Mouse (Mus musculus) neural tube, embryonic 10.5 days (tissue): Measurements from ENCODE around the gene Sh3pxd2a.
"Not testable (repeated sequence)": the region's sequence is repeated elsewhere in the genome, so short reads cannot be mapped to it uniquely, and the experiment has no call there.

Experiments used
- DNase-seq: peaks from one replicate; pipeline ENCODE4 v3.0.0-alpha.2; 2017; ENCODE audit warnings: low spot score; ENCODE audit errors: extremely low spot score

Gene Sh3pxd2a

DNA sequence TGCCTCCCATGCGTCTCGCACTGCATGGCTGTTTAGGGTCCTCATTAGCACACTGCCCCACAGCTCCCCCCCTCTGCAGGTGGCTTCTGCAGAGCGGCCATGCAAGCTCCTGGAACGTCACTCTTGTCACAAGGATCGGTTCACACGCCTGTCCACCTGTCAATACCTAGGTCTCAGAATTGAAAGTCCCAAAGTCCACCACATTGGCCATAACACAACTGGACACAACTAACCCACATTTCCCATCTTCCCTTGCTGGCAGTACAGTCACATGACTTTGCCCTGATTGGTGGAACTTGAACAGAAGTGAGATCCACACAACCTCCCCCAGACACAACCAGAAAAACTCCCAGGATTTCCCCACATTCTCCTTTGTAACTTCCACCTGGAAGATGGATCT, 53.9 kb downstream of the Sh3pxd2a start:
- no peak for DNase-seq

DNA sequence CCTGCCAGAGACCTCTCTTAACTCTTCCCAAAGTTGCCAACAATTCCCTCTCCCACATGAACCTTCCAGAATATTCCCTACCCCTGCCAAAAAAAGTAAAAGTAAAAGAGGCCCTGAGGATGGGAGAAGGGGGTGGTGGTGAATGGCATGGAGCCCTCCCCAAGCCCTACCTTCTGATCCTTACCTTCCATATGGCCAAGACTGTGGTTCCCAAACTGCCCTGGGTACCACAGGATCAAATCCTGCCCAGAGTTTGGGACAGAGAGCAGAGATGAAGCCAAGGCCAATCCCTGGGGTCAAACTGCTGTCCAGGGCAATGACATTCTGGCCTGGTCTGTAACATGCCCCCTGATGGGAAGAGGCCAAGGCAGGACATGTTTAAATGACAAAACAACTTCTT, 55.1 kb downstream of the Sh3pxd2a start:
- DNase-seq, result no peak

DNA sequence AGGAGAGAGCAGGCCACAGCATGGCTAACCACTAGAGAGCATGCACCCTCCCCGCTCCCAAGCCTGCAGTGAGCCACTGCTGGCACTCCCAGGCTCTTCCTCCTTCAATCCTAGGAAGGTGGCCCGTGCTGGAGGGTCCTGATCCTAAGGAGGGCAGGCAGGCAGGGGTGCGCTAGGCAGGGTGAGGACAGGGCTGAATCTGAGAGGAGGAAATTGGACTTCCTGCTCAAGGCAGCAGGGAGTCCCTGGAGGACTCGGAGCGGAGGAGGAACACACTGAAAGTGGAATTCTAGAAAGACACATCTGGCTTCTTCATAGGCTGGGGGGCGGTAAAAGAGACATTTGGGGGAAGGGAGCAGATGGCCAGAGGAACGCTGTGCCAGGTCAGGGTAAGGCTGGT, 55.5 kb downstream of the Sh3pxd2a start:
- DNase-seq, result no peak

DNA sequence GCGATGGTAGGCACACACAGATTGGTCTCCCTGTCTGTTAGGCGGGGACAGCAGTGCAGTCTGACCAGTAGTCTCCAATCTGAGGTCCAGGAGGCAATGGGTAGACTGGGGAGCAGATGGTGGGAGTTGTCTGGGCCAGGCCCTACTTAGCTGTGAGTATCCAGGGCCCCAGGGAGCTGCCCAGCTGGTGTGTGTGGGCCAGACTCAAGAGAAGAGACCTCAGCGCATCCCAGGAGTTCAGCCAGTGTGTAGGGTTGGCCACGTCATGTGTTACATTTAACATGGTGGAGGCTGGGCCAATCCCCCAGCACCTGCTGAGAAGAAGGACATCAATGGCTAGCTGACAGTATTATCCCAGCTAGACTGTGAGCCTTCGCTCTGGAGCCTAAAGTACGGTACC, 56.9 kb downstream of the Sh3pxd2a start:
- DNase-seq, result no peak

DNA sequence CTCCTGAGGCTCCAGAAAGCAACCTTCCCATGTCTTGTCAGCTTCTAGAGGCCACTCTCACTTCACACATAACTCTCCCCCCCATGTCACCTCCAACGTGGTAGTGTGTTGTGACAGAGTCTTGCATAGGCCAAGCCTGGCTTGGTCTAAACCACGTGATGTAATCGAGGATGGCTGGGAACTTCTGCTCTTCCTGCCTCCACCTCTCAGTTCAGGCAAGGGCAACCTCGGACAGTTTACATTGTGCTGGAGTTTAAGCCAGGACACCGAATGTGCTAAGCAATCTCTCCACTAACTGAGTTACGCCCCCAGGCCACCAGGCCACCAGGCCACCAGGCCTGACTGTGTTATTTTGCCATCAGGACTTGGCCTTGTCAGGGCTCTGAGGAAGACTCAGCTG, 57.7 kb downstream of the Sh3pxd2a start:
- no peak for DNase-seq

DNA sequence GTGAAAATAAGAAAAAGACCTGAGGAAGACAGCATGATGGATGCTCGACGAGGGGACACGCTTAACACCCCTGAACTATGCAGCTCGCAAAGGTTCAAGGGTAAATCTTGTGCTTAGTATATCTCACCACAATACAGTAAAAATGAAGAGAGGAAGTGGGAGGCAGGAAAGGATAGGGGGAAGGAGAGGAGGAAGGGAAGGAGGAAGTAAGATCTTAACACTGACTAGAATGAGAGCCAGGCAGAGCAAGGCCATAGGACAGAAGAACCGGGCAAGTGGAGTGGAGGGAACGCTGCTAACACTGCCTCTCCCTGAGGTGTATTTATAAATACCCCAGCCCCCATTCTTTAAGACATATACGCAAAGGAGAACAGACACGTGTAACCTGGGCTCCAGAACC, 58.7 kb downstream of the Sh3pxd2a start:
- DNase-seq, result no peak

DNA sequence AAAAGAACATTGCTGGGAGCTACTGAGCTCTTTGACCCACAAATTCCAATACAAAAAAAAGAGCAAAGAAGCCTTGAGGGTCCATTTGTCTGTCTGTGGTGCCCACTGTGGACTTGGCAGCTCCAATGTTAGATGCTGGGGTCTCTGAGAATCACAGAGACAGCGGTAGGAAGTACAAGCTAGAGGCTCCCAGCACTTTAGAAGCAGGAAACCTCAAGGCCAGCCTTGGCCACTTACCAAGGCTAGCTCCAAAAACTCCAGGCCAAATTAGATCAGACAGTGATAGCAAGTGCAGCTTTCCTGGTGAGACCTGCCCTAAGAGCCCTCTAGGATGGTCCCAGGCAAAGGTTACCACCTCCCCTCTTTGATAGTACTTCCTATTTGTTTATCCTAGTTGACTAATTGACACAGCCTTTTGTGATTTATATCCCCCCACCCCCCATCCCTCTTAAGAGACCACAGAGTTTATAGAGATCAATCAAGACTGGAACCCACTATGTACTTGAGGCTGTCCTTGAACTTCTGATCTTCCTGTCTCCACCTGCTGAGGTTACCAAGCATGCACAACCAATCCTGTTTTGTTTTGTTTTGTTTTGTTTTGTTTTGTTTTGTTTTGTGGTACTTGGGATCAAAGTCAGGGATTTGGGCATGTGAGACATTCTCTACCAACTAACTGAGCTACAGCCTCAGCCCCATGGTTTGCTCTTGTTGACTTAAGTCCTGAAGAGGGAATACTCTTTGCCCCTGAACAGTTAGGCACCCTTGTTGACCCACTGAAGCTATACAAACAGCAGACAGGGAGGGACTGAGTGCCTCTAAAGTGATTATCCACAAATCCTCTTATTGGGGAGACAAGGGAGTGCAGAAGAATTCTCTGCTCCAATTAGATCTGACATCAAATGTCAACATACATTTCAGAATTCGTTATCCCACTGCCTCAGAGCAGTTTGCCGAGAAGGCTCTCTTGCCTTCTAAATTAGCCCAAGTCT, 60.5 kb downstream of the Sh3pxd2a start:
- no peak for DNase-seq

DNA sequence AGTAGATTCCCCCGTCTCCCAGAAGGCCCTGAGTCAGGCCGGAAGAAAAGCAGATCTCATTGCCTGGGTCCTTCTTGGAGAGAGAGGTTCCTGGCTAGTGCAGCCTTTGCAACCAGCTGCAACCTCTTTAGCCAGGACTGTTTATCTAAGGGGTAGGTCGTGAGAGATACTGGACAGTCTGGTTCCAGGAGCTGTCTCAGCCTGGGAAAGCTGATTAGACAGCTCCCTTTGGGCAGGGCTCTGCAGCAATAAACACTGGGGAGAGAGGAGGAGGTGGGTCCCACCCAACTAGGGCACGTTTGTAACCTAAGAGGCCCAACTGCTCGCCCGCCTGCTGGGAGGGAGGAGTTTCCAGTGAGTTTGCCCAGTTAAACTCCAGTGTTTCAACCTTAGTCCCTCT, 61.2 kb downstream of the Sh3pxd2a start:
- no peak for DNase-seq

DNA sequence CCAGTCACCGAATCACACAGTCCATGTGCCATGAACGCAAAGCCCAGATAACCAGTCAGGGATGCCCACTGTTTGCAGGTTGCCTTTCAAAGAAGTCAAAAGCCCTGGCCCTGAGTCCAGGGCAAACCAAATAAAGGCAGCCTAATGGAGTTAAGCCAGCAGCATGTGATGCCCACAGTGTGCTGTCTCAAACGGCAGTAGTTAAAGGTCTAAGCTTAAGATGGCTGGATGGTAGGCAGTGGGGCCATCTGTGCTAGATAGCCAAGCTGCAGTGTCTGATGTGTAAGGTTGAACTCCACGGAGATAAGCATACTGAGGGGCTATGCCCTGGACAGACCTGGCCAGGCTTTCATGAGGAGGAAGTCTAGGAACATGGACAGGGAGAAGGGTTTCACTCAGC, 61.7 kb downstream of the Sh3pxd2a start:
- DNase-seq, result no peak

DNA sequence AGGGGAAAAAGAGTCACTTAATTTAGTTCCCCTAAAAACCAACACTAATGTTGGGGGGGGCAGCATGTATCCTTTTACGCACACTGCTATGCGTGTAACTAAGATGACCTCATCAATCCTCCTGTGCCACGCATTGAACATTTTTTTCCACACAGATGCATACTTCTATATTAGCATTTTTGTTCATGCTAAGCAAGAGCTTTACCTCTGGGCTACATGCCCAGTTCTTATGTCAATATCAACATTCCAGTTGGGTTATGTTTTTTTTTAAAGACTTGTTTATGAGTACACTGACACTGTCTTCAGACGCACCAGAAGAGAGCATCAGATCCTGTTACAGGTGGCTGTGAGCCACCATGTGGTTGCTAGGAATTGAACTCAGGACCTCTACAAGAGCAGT, 64.5 kb downstream of the Sh3pxd2a start:
- DNase-seq, result no peak

DNA sequence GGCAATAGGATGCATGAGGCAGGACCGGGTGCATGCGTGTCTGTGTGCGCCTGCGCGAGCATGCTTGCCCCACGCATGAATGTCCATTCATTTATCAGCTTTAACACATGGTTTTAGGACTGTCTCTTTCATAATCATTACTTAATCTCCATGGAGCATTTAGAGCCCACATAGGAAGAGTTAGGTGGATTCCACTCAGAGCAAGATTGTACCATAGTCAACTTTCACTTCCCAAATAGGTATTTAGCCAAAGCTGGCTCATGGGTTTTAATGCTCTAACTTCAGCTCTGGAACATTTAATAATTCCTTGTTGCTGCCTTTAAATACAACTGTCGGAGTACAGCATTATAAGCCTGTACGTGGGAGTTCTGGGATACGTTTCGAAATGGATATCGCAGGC, 65.2 kb downstream of the Sh3pxd2a start:
- DNase-seq, result no peak

DNA sequence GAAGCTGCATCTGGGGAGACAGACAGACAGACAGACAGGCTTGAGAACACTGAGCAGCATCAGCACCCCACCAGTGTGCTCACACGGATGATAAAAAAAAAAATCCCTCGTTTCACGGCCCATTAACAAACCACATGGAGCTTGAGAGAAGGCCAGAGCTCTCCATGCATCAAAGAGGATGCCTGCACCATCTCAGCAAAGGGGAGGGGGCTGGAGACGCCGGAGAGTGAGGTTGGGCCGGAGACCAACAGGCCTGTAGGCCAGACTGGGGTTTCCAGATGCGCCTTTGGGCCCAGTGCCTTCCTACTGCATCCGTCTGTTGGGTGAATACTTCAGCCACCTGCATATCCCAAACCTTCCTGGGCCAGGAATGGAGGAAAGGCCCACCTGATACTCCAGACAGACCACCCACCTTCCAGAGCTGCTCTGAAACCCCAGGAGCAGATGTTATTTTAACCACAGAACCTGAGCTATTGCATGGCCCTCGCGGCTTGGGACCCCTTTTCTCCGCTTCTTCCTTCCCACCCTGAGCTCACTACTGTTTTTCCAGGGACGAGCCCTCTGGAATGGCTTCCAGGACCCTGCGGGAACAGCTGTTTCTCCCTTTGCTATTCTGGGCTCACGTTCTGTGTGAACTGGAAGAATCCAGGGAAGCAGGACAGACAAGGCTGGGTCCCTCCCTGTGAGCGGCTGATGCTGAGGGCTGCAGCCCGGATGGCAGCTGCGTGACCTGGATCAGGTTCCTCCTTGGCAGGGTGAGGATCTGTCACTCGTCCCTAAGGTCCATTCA, 66.1 kb downstream of the Sh3pxd2a start:
- DNase-seq, result peak; percentile 34

DNA sequence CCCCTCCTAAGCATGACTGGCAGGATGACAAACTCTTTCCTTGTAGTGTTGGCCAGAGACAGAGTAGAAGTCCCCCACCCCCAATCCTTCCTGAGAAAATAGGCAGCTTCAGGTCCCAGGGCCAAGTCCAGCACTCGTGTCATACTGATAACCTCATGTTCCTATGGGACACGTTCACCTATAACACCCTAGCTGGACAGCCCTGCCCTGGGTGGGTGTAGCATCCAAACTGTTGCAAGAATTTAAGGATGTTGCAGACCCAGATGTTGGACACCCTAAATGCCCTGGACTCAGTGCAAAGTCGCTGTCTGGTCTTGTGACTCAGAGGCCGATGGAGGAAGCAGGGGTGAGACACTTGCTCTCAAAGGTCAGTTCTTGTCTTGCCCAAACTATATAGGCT, 68.9 kb downstream of the Sh3pxd2a start:
- no peak for DNase-seq

DNA sequence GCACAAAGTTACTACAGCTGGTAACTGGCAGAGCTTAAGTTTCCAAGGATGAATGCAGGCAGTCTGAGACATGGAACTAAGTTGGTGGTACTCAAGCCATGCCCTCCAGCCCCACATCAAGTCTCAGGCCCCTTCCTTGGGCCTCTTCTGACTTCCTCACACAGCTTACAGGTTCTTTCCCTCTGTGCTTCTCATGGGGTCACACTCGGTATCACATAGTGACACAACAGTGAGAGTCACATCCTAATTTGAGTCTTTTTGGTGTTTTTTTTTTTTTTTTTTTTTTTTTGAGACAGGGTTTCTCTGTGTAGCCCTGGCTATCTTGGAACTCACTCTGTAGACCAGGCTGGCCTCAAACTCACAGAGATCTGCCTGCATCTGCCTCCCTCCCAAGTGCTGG, 69.4 kb downstream of the Sh3pxd2a start:
- DNase-seq, result not testable (repeated sequence)

DNA sequence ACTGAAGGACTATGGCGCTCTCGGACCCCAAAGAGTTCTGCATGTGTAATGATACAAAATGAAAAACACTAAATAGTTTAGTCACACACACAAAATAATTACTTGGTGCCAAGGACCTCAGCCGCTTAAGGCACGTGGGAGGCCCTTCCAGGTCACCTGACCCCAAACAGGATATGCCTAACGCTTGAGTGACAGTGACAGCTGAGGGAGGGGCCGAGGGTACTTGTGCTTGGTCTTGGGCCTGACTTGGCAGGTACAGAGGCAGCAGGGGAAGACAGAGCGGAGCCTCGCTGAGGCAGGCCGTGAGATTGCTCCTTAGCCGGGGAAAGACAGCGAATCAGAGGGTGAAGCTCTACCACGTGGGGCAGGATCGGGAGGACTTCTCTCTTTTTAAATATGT, 73.3 kb downstream of the Sh3pxd2a start:
- DNase-seq, result no peak

DNA sequence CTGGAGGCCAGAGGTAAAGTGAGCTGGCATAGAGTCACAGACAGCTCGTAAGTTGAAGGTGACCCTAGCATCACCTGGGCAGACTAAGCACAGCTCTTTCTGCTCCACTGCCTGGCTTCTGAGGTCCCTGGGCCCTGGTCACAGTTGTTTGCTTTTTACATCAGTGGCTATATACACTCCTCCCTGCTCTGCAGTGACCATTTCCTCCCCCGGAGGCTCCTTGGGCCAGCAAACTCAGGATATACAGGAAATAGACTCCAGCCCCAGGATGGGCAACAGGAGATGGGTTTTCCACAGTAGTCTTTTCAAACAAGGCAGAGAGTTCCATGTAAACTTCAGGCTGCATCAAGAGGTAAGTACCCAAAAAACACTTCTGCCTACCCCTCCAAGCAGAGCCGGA, 76.3 kb downstream of the Sh3pxd2a start:
- no peak for DNase-seq

DNA sequence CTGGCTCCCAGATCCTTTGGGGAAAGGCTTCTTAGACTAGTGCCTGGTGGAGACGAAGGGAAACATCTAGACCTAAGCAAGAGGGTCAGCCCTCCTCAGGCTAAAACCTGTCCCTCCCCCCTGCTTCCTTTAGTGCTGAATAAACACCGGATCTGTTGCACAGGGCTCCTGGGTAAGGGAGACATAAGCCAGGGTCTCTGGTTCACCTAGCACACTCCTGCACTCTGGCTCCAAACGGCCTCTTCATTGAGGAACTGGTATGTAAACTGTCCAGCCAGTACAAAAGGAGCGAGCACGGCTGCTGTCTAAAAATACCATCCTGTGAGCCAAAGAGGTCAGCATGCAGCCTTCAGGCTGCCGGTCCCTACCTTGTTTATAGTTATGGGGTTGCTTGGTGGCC, 76.8 kb downstream of the Sh3pxd2a start:
- no peak for DNase-seq

DNA sequence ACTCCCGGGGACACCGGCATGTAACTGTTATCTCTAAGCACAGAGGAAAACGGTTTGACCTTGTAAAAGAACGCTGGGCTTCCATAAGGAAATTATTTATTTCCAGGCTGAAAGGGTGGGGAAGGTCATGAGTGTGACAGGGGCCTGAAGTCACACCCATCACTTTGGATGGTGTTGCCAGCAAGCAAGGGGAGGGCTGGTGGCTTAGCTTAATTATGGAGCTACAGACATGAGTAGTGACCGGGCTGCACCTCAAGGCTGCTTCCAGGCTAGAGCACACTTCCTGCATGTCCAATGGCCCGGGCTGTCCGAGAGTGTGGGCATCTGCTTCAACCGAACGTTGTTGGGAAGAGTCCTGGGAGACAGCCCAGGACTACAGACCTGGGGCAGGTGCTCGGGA, 78.2 kb downstream of the Sh3pxd2a start:
- no peak for DNase-seq

DNA sequence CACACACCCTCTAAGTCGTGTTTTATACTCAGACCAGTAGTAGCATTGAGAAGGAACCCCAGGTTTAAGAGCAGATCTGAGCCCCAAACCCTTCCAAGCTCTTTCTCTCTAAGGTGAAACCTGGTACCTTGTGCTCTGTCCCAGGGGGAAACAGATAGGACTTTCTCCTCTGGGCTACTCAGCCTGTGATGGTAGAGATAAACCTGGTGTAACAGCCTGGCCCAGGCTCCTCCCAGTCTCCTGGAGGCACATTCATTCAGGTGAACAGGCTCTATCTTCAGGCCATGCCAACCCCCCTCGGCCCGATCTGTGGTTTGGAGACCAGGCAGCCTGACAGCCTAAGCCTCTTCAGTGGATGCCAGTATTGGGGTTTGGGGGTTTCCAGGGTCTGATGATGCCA, 79.6 kb downstream of the Sh3pxd2a start:
- DNase-seq, result no peak

DNA sequence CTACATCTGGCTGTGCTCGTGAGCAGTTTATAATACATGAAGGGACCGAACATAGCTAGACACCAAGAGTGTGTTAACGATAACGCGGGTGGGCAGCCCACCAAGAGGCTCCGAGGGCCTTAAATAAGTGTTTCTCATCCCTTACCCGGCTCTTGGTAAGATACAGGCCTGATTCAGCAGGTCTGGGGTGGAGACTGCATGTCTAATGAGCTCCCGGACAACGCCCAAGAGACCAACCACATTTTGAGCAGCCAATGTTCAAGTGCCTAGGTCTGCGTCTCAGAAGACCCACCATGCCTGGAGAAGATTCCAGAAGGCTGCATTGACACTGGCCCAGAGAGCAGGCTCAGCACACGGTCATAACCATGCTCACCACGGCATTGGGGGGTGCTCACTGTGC, 80.2 kb downstream of the Sh3pxd2a start:
- DNase-seq, result no peak

DNA sequence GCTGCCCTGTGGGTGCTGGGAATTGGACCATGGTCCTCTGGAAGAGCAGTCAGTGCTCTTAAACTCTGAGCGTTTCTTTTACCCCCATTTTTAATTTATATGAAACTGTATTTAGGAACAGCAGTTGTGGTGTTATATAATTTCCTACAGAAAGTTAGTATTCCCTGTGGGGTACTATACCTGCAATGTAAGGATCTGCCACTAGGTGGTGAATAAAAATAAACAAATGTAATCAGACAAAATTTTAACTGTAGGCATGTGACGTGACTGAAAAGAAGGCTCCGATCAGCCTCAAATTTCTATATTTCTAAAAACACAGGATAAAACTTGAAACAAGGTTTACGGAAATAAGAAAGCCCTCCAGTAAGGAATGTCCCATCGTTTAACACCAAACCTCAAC, 81.9 kb downstream of the Sh3pxd2a start:
- no peak for DNase-seq

DNA sequence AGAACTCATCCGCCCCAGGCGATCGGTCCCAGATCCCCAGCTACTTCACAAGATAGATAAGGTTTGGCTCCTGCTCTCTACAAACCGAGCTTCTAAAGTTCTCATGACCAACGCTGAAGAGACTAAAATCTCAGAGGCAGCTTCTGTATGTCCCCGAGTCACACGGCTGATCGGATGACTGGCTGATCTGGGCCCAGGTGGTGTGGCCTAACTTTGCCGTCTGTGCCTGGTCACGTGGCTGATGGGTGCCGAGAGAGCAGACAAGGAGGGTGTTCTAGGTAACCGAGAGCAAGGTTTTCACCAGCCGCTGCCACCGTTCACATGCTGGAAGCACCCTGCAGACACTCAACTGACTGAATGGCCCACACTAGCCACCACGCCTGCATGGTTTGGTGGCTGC, 83.2 kb downstream of the Sh3pxd2a start:
- no peak for DNase-seq

DNA sequence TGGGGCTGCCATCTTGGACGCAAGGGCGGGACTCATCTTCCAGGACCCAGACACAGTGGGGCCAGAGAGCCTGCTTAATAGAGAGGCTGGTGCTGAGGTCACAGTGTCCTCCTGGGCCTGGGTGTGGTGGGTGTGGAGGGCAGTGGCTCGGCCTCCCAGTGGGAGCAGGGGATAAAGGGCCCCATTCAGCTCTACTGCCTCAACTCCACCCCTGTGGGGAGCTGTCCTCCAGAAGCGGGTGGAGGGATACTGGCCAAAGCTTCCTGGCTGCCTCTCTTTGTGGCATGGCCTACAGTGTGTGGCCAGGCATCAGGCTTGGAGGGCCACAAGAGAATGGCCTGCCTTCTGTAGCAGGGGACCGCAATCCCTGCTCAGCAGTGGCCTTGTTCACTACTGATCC, 85.1 kb downstream of the Sh3pxd2a start:
- no peak for DNase-seq
